Mouse (Mus musculus) liver, postnatal 0 days (tissue): Measurements from ENCODE around the gene Gtpbp3. TPM values are rescaled to one million over a fixed set of nuclear protein-coding genes. Genes with fewer than 3 reads are reported as not detected.
A peak's percentile ranks its signal among the peaks of the same experiment; 100 is the strongest.

Experiments
- ATAC-seq: fragments of 200-750 bp; cut with Nextera tagmentation; 2 replicates; pipeline ENCODE4 v1.8.0; 2017; ENCODE audit warnings: mild to moderate bottlenecking, moderate library complexity
- DNase-seq: peaks from one replicate; pipeline ENCODE4 v3.0.0-alpha.2; 2016
- H3K27ac ChIP-seq: fragments of 300-500 bp; sonication (generic); 2 replicates; pipeline ENCODE4 v1.5.1; 2014; ENCODE audit warnings: antibody characterized with exemption, moderate library complexity, mild to moderate bottlenecking, low read depth
- H3K27me3 ChIP-seq: fragments of 300-500 bp; sonication (generic); 2 replicates; pipeline ENCODE4 v1.6.1; 2014; ENCODE audit warnings: low read length, control low read depth, mixed read lengths; ENCODE audit not compliant: insufficient read depth
- H3K36me3 ChIP-seq: fragments of 300-500 bp; sonication (generic); replicated peaks from 2 replicates; pipeline ENCODE4 v1.6.1; 2014; ENCODE audit warnings: mild to moderate bottlenecking, control low read depth, low read length, moderate library complexity, mixed read lengths; ENCODE audit not compliant: insufficient read depth
- H3K4me1 ChIP-seq: fragments of 300-500 bp; sonication (generic); 2 replicates; pipeline ENCODE4 v1.6.1; 2014; ENCODE audit warnings: antibody characterized with exemption, mild to moderate bottlenecking, control low read depth; ENCODE audit not compliant: insufficient read depth
- H3K4me2 ChIP-seq: fragments of 300-500 bp; sonication (generic); 2 replicates; pipeline ENCODE4 v1.6.1; 2014; ENCODE audit warnings: low read depth, mild to moderate bottlenecking, low read length, moderate library complexity, mixed read lengths
- H3K4me3 ChIP-seq: fragments of 300-500 bp; sonication (generic); 2 replicates; pipeline ENCODE4 v1.5.1; 2014; ENCODE audit warnings: low read depth, low read length
- H3K9ac ChIP-seq: fragments of 300-500 bp; sonication (generic); replicated peaks from 2 replicates; pipeline ENCODE4 v1.6.1; 2014; ENCODE audit warnings: mild to moderate bottlenecking, moderate library complexity
- H3K9me3 ChIP-seq: fragments of 300-500 bp; sonication (generic); 2 replicates; pipeline ENCODE4 v1.6.1; 2016; ENCODE audit warnings: mild to moderate bottlenecking, control low read depth, low read length, mixed read lengths
- CTCF ChIP-seq: sonication (generic); IDR thresholded peaks from 2 replicates; pipeline ENCODE4 v1.5.1; 2016; ENCODE audit warnings: antibody characterized with exemption, low read depth
- EP300 ChIP-seq: IDR thresholded peaks from 2 replicates; pipeline ENCODE4 v1.6.1; 2016; ENCODE audit warnings: antibody characterized with exemption, low read depth, mild to moderate bottlenecking
- WGBS: fragments of 180-500 bp; shearing (Covaris S2); extraction: QIAGEN DNeasy Blood & Tissue Kit; methylation state at CpG from one replicate; pipeline ENCODE4 v1.1.7; 2014; ENCODE audit not compliant: insufficient replicate concordance; 5-methylcytosine and 5-hydroxymethylcytosine counted together
- polyA plus RNA-seq: library from polyadenylated mRNA; unstranded; fragments of >200 nt; fragmentation: Nextera tagmentation; extraction: Ambion mirVana; gene quantifications from 2 replicates; pipeline ENCODE4 v1.2.1, GENCODE M21; 2015

Gene Gtpbp3
- polyA plus RNA-seq: 4.5 and 4.9 TPM in 2 replicates

- under 1% methylated on average over 33 of the region's 33 CpGs for whole genome bisulfite sequencing
- H3K27me3 ChIP-seq: no peaks in the 10 kb centered on the region
- H3K4me1 ChIP-seq: peaks cover 22% of the 10 kb centered on the region
- DNase-seq: peak; percentile 76
- peak within 1 kb of the TSS; percentile 76 for H3K27ac ChIP-seq
- ATAC-seq: peak; percentile 22
- no peak for TF ChIP-seq EP300
- peak; percentile 12; the same call in 1 of the 2 replicates for TF ChIP-seq CTCF
- H3K4me3 ChIP-seq: peak within 1 kb of the TSS; percentile 72
- H3K9me3 ChIP-seq: no peaks in the 10 kb centered on the region
- H3K4me2 ChIP-seq: peak within 1 kb of the TSS; percentile 99
- H3K36me3 ChIP-seq: peaks cover 16% of the 10 kb centered on the region
- peak within 1 kb of the TSS; percentile 73 for H3K9ac ChIP-seq
Observed at GRCm38 (mm10) chr8:71487691-71488445, at the start of gene Gtpbp3. Gene Gtpbp3, plus strand, starts transcription at chr8:71488103.

- WGBS: under 1% methylated on average over 7 of the region's 7 CpGs
Observed at GRCm38 (mm10) chr8:71441404-71441803, 46.5 kb upstream of the Gtpbp3 start.

GRCm38 (mm10) chr8:71445096-71445495 lies 42.8 kb upstream of the Gtpbp3 start:
- DNase-seq (no peak), ATAC-seq (no peak)
- 66% methylated on average over 7 of the region's 7 CpGs for WGBS
- TF ChIP-seq CTCF (no peak), EP300 (no peak)
- no peaks in the 10 kb centered on the region for H3K4me1 ChIP-seq
- H3K4me2 ChIP-seq: no peak overlapping the region
- no peak overlapping the region for H3K27ac ChIP-seq
- no peak overlapping the region for H3K9ac ChIP-seq
- no peaks in the 10 kb centered on the region for H3K9me3 ChIP-seq
- no peak overlapping the region for H3K4me3 ChIP-seq
- H3K27me3 ChIP-seq: 0 out of 2 replicates have a peak, but pooled peaks cover 4% of the 10 kb centered on the region
- no peaks in the 10 kb centered on the region for H3K36me3 ChIP-seq

More at GRCm38 (mm10) chr8:71441404-71441803, 46.5 kb upstream of the Gtpbp3 start:
- ATAC-seq (no peak), DNase-seq (peak; percentile 55)
- Histone ChIP-seq H3K27me3 (0 out of 2 replicates have a peak, but pooled peaks cover 4% of the 10 kb centered on the region), H3K36me3 (no peaks in the 10 kb centered on the region), H3K9me3 (no peaks in the 10 kb centered on the region), H3K27ac (no peak overlapping the region), H3K4me1 (no peaks in the 10 kb centered on the region), H3K9ac (no peak overlapping the region), H3K4me2 (no peak overlapping the region), H3K4me3 (no peak overlapping the region)
- TF ChIP-seq EP300 (no peak), CTCF (peak; percentile 89)

GRCm38 (mm10) chr8:71451337-71451736 lies 36.6 kb upstream of the Gtpbp3 start:
- H3K27ac ChIP-seq: no peak overlapping the region
- 65% methylated on average over 4 of the region's 4 CpGs for WGBS
- ATAC-seq (no peak), DNase-seq (no peak)
- no peak for TF ChIP-seq EP300
- TF ChIP-seq CTCF: no peak
- no peaks in the 10 kb centered on the region for H3K4me1 ChIP-seq
- H3K4me2 ChIP-seq: no peak overlapping the region
- no peak overlapping the region for H3K9ac ChIP-seq
- H3K36me3 ChIP-seq: no peaks in the 10 kb centered on the region
- H3K9me3 ChIP-seq: no peaks in the 10 kb centered on the region
- H3K4me3 ChIP-seq: no peak overlapping the region
- 0 out of 2 replicates have a peak, but pooled peaks cover 2% of the 10 kb centered on the region for H3K27me3 ChIP-seq

- ATAC-seq (no peak), DNase-seq (no peak)
- H3K27ac ChIP-seq: no peak overlapping the region
- WGBS: 52% methylated on average over 11 of the region's 11 CpGs
- H3K4me1 ChIP-seq: no peaks in the 10 kb centered on the region
- H3K36me3 ChIP-seq: no peaks in the 10 kb centered on the region
- H3K9me3 ChIP-seq: no peaks in the 10 kb centered on the region
- H3K4me2 ChIP-seq: no peak overlapping the region
- no peak overlapping the region for H3K4me3 ChIP-seq
- no peak overlapping the region for H3K9ac ChIP-seq
- TF ChIP-seq EP300 (no peak), CTCF (no peak)
- H3K27me3 ChIP-seq: 0 out of 2 replicates have a peak, but pooled peaks cover 2% of the 10 kb centered on the region
Observed at GRCm38 (mm10) chr8:71451777-71452176, 36.1 kb upstream of the Gtpbp3 start.

- H3K4me1 ChIP-seq: no peaks in the 10 kb centered on the region
- TF ChIP-seq EP300 (no peak), CTCF (no peak)
- no peaks in the 10 kb centered on the region for H3K9me3 ChIP-seq
- no peak overlapping the region for H3K9ac ChIP-seq
- no peak overlapping the region for H3K4me3 ChIP-seq
- no peak for ATAC-seq
- no peaks in the 10 kb centered on the region for H3K36me3 ChIP-seq
- H3K4me2 ChIP-seq: no peak overlapping the region
- 65% methylated on average over 2 of the region's 2 CpGs for WGBS
- 0 out of 2 replicates have a peak, but pooled peaks cover 2% of the 10 kb centered on the region for H3K27me3 ChIP-seq
- H3K27ac ChIP-seq: no peak overlapping the region
- no peak for DNase-seq
Observed at GRCm38 (mm10) chr8:71452669-71453068, 35.2 kb upstream of the Gtpbp3 start.
